ENCODE assay signal across 8 mouse cellular contexts in genomic region chr10:75837248-75837759, GRCm38 (mm10). TPM values are rescaled to one million over a fixed set of nuclear protein-coding genes. Genes with fewer than 3 reads are reported as not detected.
A peak's percentile ranks its signal among the peaks of the same experiment; 100 is the strongest.
DNase-seq lines count a peak whose midpoint lies in the region; ATAC-seq and TF ChIP-seq lines count a peak whose summit lies in the region.

Gene Gstt2, minus strand, starts transcription at chr10:75837424.

- peak within 1 kb of the TSS; percentile 34 for H3K4me3 ChIP-seq in cortical plate, adult 2 months (ENCODE audit: insufficient read depth, low read length)
- H3K4me3 ChIP-seq in hindbrain, postnatal 0 days (ENCODE audit: low read length): peak within 1 kb of the TSS; percentile 42

- H3K4me1 ChIP-seq in cortical plate, adult 2 months (ENCODE audit: control insufficient read depth, insufficient read depth, low read length): no peaks in the 10 kb centered on the region
- H3K4me1 ChIP-seq in hindbrain, postnatal 0 days (ENCODE audit: insufficient read depth, low read length): peaks cover 24% of the 10 kb centered on the region

- H3K9ac ChIP-seq in hindbrain, postnatal 0 days (replicated peaks; ENCODE audit: low read length): peak within 1 kb of the TSS; percentile 56

- peak; percentile 75 for DNase-seq in adipocyte (ENCODE audit: low spot score)
- peak; percentile 83 to 88 for DNase-seq in gastrocnemius, adult 8-10 months (ENCODE audit: low spot score in 2 of 2)
- peak; percentile 97 for DNase-seq in hindbrain, postnatal 0 days (ENCODE audit: low spot score)
- peak; percentile 92 to 94 for DNase-seq in left cerebral cortex, adult 18-20 months (ENCODE audit: low spot score in 2 of 2)
- peak; percentile 93 to 96 for DNase-seq in lung, postnatal 4 days
- peak; percentile 98 for DNase-seq in retina, postnatal 1 day
- peak; percentile 91 for DNase-seq in thymus, postnatal 4 days

- under 1% methylated on average over 21 of the region's 21 CpGs for WGBS in hindbrain, postnatal 0 days

- H3K27ac ChIP-seq in cortical plate, adult 2 months (ENCODE audit: insufficient read depth, low read length): peak within 1 kb of the TSS; percentile 63
- H3K27ac ChIP-seq in hindbrain, postnatal 0 days: peak within 1 kb of the TSS; percentile 85

- peak; percentile 75 for TF ChIP-seq POLR2A in cortical plate, adult 2 months (IDR thresholded peaks at IDR 0.05; ENCODE audit: extremely low read depth, insufficient read depth, low read length)

- H3K4me2 ChIP-seq in hindbrain, postnatal 0 days (ENCODE audit: low read depth, low read length): peak within 1 kb of the TSS; percentile 76

- peak; percentile 94 for ATAC-seq in hindbrain, postnatal 0 days

- no peaks in the 10 kb centered on the region for H3K9me3 ChIP-seq in hindbrain, postnatal 0 days (ENCODE audit: low read length)

- no peak for TF ChIP-seq CTCF in cortical plate, adult 2 months (IDR thresholded peaks at IDR 0.05; ENCODE audit: extremely low read depth, insufficient read depth, low read length)
- peak; percentile 61 for TF ChIP-seq CTCF in hindbrain, postnatal 0 days (IDR thresholded peaks at IDR 0.05; ENCODE audit: low read depth)

- H3K36me3 ChIP-seq in hindbrain, postnatal 0 days (ENCODE audit: insufficient read depth, low read length): no peaks in the 10 kb centered on the region

- no peaks in the 10 kb centered on the region for H3K27me3 ChIP-seq in hindbrain, postnatal 0 days (ENCODE audit: insufficient read depth, low read length)

RNA-seq across cellular contexts. Expression of gene Gstt2, which starts in this region (rescaled TPM):
- polyA plus RNA-seq in cortical plate, adult 2 months (2012; rRNA removed): 15.6 and 17.1 TPM in 2 replicates
- 1 to 10 TPM; 2.7 to 6.5 (median 3.8) TPM for total RNA-seq in gastrocnemius, adult 8-10 months (2022)
- total RNA-seq in hindbrain, postnatal 0 days (2014; rRNA removed): 2.1 and 10.2 TPM in 2 replicates
- 9.3 and 11.1 TPM in 2 replicates for polyA plus RNA-seq in hindbrain, postnatal 0 days (2015; fragmentation: Nextera tagmentation; extraction: Ambion mirVana)
- total RNA-seq in left cerebral cortex, adult 18-20 months (2021): 1 to 10 TPM; 4.3 to 5.0 TPM

Comparison
In these comparisons a context has a peak if more than half of its experiments do, and no peak if none do; other contexts are left out.
1. Peak in every context shown above with its lines: DNase-seq, ATAC-seq, H3K4me3 ChIP-seq and H3K27ac ChIP-seq.